Mouse (Mus musculus) spleen, adult 2 months (tissue): ENCODE measurements at regions not wholly inside any gene's neighbourhood (a gene's known extent, or its start where the extent isn't known, plus 50 kb on each side); places are given as distances from the start of the nearest gene placed in this dataset.

ENCODE experiments used
- CTCF ChIP-seq: fragments of 200-500 bp; IDR thresholded peaks from 2 replicates; pipeline ENCODE4 v1.5.1; 2011; ENCODE audit warnings: mild to moderate bottlenecking, inconsistent platforms; ENCODE audit not compliant: insufficient read depth, insufficient read length, insufficient replicate concordance; ENCODE audit errors: extremely low read depth
- POLR2A ChIP-seq: fragments of 200-500 bp; IDR thresholded peaks from 2 replicates; pipeline ENCODE4 v1.6.1; 2011; ENCODE audit warnings: low read depth, low read length, inconsistent platforms

- TF ChIP-seq CTCF (no peak), POLR2A (no peak)
These were observed 235.4 kb upstream of the Meis1 start for GRCm38 (mm10) chr11:19254183-19254582.
